Mouse (Mus musculus): ENCODE measurements around the gene Hbs1l.

DNA sequence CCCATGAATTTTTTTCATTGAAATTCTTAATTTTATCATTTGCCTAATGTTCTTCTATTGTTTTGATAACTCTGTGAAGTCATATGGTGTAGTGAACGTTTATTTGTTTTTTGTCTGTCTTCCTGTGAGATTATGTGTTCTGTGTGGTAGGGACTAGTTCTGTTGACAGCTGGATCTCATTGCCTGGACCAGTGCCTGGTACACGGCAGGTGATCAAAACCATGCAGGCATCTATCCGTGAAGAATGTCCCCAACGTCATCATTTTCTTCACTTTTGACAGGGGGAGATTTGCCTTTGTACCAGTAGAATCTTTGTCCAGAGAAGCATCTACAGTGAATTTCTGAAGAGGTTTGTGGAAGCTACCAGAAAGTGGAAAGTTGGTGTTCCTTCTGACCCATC, 95.5 kb downstream of the Hbs1l start:
- TF ChIP-seq CTCF (IDR thresholded peaks at IDR 0.05; ENCODE audit: low read depth): no peak
- no peak for TF ChIP-seq EP300 (IDR thresholded peaks at IDR 0.05; ENCODE audit: low read depth)
